Mouse (Mus musculus) small intestine, adult 2 months (tissue): ENCODE data around the gene Tmem128. TPM values are rescaled to one million over a fixed set of nuclear protein-coding genes. Genes with fewer than 3 reads are reported as not detected.

ENCODE experiments used
- H3K27ac ChIP-seq: fragments of 200-500 bp; 2 replicates; pipeline ENCODE4 v1.5.1; 2012; ENCODE audit warnings: low read depth, low read length, control low read depth, inconsistent platforms; ENCODE audit not compliant: insufficient read depth
- H3K27me3 ChIP-seq: fragments of 200-500 bp; 2 replicates; pipeline ENCODE4 v1.6.1; 2012; ENCODE audit warnings: mild to moderate bottlenecking, moderate library complexity, low read length, inconsistent platforms; ENCODE audit not compliant: control insufficient read depth, insufficient read depth
- H3K36me3 ChIP-seq: fragments of 200-500 bp; 2 replicates; pipeline ENCODE4 v1.6.1; 2012; ENCODE audit warnings: mild to moderate bottlenecking, low read length, control low read depth, inconsistent platforms; ENCODE audit not compliant: control insufficient read depth, insufficient read depth
- H3K4me1 ChIP-seq: fragments of 200-500 bp; 2 replicates; pipeline ENCODE4 v1.6.1; 2012; ENCODE audit warnings: low read length, inconsistent platforms, mixed read lengths; ENCODE audit not compliant: control insufficient read depth, insufficient read depth, insufficient read length
- H3K4me3 ChIP-seq: fragments of 200-500 bp; 2 replicates; pipeline ENCODE4 v1.5.1; 2012; ENCODE audit warnings: low read depth, mild to moderate bottlenecking, control low read depth, inconsistent platforms, low read length, moderate library complexity
- CTCF ChIP-seq: fragments of 200-500 bp; IDR thresholded peaks from 2 replicates; pipeline ENCODE4 v1.5.1; 2012; ENCODE audit warnings: low read depth, mild to moderate bottlenecking, control low read depth, inconsistent platforms, low read length, moderate library complexity, mixed read lengths; ENCODE audit not compliant: insufficient replicate concordance, insufficient read length; ENCODE audit errors: extremely low read depth
- POLR2A ChIP-seq: fragments of 200-500 bp; IDR thresholded peaks from 2 replicates; pipeline ENCODE4 v1.6.1; 2012; ENCODE audit warnings: low read depth, mild to moderate bottlenecking, control low read depth, inconsistent platforms, low read length, moderate library complexity
- WGBS: fragments of 180-500 bp; shearing (Covaris S2); methylation state at CpG from one replicate; pipeline ENCODE4 v1.1.7; 2018; 5-methylcytosine and 5-hydroxymethylcytosine counted together
- polyA plus RNA-seq: library from polyadenylated mRNA; depleted of rRNA; stranded (reverse); fragments of >200 nt; gene quantifications from 2 replicates; pipeline ENCODE4 v1.2.3, GENCODE M21; 2012

Gene Tmem128
- polyA plus RNA-seq, 1 experiment: 19.7 TPM

GRCm38 (mm10) chr5:38240727-38241472 lies 19.1 kb upstream of the Tmem128 start:
- TF ChIP-seq POLR2A: no peak
- no peak for TF ChIP-seq CTCF
- no peak overlapping the region for H3K4me3 ChIP-seq
- no peak overlapping the region for H3K27ac ChIP-seq
- WGBS: 27% methylated on average over 5 of the region's 5 CpGs
- H3K4me1 ChIP-seq: no peaks in the 10 kb centered on the region
- no peaks in the 10 kb centered on the region for H3K36me3 ChIP-seq
- H3K27me3 ChIP-seq: no peaks in the 10 kb centered on the region

GRCm38 (mm10) chr5:38241473-38241834 lies 18.5 kb upstream of the Tmem128 start:
- no peak overlapping the region for H3K27ac ChIP-seq
- no peaks in the 10 kb centered on the region for H3K36me3 ChIP-seq
- TF ChIP-seq POLR2A (no peak), CTCF (no peak)
- H3K4me3 ChIP-seq: no peak overlapping the region
- H3K27me3 ChIP-seq: no peaks in the 10 kb centered on the region; the same call in 1 of the 2 replicates
- WGBS: 91% methylated on average over 3 of the region's 3 CpGs
- H3K4me1 ChIP-seq: no peaks in the 10 kb centered on the region

- no peak overlapping the region for H3K27ac ChIP-seq
- H3K4me1 ChIP-seq: no peaks in the 10 kb centered on the region
- no peaks in the 10 kb centered on the region for H3K36me3 ChIP-seq
- no peaks in the 10 kb centered on the region; the same call in 1 of the 2 replicates for H3K27me3 ChIP-seq
- no peak overlapping the region for H3K4me3 ChIP-seq
- TF ChIP-seq POLR2A: no peak
- TF ChIP-seq CTCF: no peak
- 87% methylated on average over 6 of the region's 6 CpGs for WGBS
These were observed 18.0 kb upstream of the Tmem128 start for GRCm38 (mm10) chr5:38241966-38242365.

- Histone ChIP-seq H3K4me3 (no peak overlapping the region), H3K4me1 (no peaks in the 10 kb centered on the region), H3K27ac (no peak overlapping the region), H3K36me3 (no peaks in the 10 kb centered on the region), H3K27me3 (no peaks in the 10 kb centered on the region)
- WGBS: 34% methylated on average over 4 of the region's 4 CpGs
- TF ChIP-seq CTCF (no peak), POLR2A (no peak)
These were observed 4.8 kb upstream of the Tmem128 start for GRCm38 (mm10) chr5:38255195-38255594.

GRCm38 (mm10) chr5:38255644-38256043 lies 4.3 kb upstream of the Tmem128 start:
- no peak for TF ChIP-seq POLR2A
- no peak for TF ChIP-seq CTCF
- no peaks in the 10 kb centered on the region for H3K4me1 ChIP-seq
- 69% methylated on average over 3 of the region's 3 CpGs for WGBS

GRCm38 (mm10) chr5:38256551-38256950 lies 3.4 kb upstream of the Tmem128 start:
- no peaks in the 10 kb centered on the region for H3K36me3 ChIP-seq
- 80% methylated on average over 1 of the region's 1 CpGs for WGBS
- TF ChIP-seq CTCF (no peak), POLR2A (no peak)
- H3K4me3 ChIP-seq: no peak overlapping the region
- no peaks in the 10 kb centered on the region for H3K27me3 ChIP-seq
- no peaks in the 10 kb centered on the region for H3K4me1 ChIP-seq
- no peak overlapping the region for H3K27ac ChIP-seq

More at GRCm38 (mm10) chr5:38255644-38256043, 4.3 kb upstream of the Tmem128 start:
- Histone ChIP-seq H3K4me3 (no peak overlapping the region), H3K36me3 (no peaks in the 10 kb centered on the region), H3K27ac (no peak overlapping the region), H3K27me3 (no peaks in the 10 kb centered on the region)

- Histone ChIP-seq H3K36me3 (peaks cover 7% of the 10 kb centered on the region), H3K27me3 (no peaks in the 10 kb centered on the region), H3K4me1 (no peaks in the 10 kb centered on the region), H3K27ac (no peak overlapping the region), H3K4me3 (no peak overlapping the region)
- TF ChIP-seq CTCF (no peak), POLR2A (no peak)
- 85% methylated on average over 8 of the region's 8 CpGs for WGBS
These were observed 1.8 kb upstream of the Tmem128 start for GRCm38 (mm10) chr5:38258034-38258772.
